Mouse (Mus musculus): ENCODE measurements around the gene Tmem116. TPM values are rescaled to one million over a fixed set of nuclear protein-coding genes. Genes with fewer than 3 reads are reported as not detected.

The Tmem116 gene
- total and polyA plus RNA-seq, 3 experiments = 1.3 to 3.2 (median 2.3) TPM

- no peak for DNase-seq (ENCODE audit: extremely low read depth)
- peaks cover 0 to 36% of the 10 kb centered on the region in 2 experiments; a peak in 2 of 4 replicates for H3K4me1 ChIP-seq (ENCODE audit: control insufficient read depth in 1 of 2, insufficient read depth in 2 of 2)
- H3K4me3 ChIP-seq (replicated peaks in 1 of 3; ENCODE audit: low read depth in 2 of 3, low read length in 2 of 3, poor library complexity in 1 of 3) = peak within 1 kb of the TSS; percentile 76 to 100 (median 96)
- peaks cover 0 to 25% of the 10 kb centered on the region in 2 experiments for H3K36me3 ChIP-seq (replicated peaks in 1 of 2; ENCODE audit: control insufficient read depth in 1 of 2, insufficient read depth in 1 of 2, low read length in 1 of 2)
- dilution Hi-C loops (cut with MboI; ENCODE audit: extremely low pct_ligation_motif_present, extremely low pct_unique_long_range_greater_than_20kb, low sequenced_read_pairs) (no loop called here), in situ Hi-C loops (cut with MboI; ENCODE audit: low pct_ligation_motif_present, low pct_unique_long_range_greater_than_20kb, low sequenced_read_pairs) (no loop called here)
- no peaks in the 10 kb centered on the region for H3K27me3 ChIP-seq (replicated peaks)
- TF ChIP-seq ZC3H11A (IDR thresholded peaks at IDR 0.05; ENCODE audit: low read depth, low read length) (no peak), MXI1 (IDR thresholded peaks at IDR 0.05; ENCODE audit: low read depth, low read length) (no peak)
- peaks cover 41% of the 10 kb centered on the region for H3K79me2 ChIP-seq (replicated peaks; ENCODE audit: control insufficient read depth, extremely low read depth, insufficient read depth, poor library complexity, severe bottlenecking)
- peak within 1 kb of the TSS; percentile 93 for H3K9ac ChIP-seq (ENCODE audit: insufficient read depth, low read depth)
- peak within 1 kb of the TSS; percentile 87 for H3K4me2 ChIP-seq (ENCODE audit: insufficient read depth, low read depth, poor library complexity, severe bottlenecking)
- H3K27ac ChIP-seq (ENCODE audit: insufficient read depth, low read depth) = peak within 1 kb of the TSS; percentile 2; the same call in 1 of the 2 replicates
- H3K9me3 ChIP-seq (replicated peaks; ENCODE audit: low read length) = no peaks in the 10 kb centered on the region
Observed at GRCm38 (mm10) chr5:121544910-121545792, 93.5 kb downstream of the Tmem116 start, which contains the start of the genes Adam1a and Gm42878. Gene Adam1a (minus strand): TSS chr5:121545482. Gene Gm42878 (minus strand): TSS chr5:121545482.

- Histone ChIP-seq H3K27me3 (replicated peaks) (no peaks in the 10 kb centered on the region), H3K9ac (ENCODE audit: insufficient read depth, low read depth) (peak within 1 kb of the TSS; percentile 93), H3K36me3 (replicated peaks in 1 of 2; ENCODE audit: control insufficient read depth in 1 of 2, insufficient read depth in 1 of 2, low read length in 1 of 2) (peaks cover 0 to 19% of the 10 kb centered on the region in 2 experiments), H3K4me2 (ENCODE audit: insufficient read depth, low read depth, poor library complexity, severe bottlenecking) (peak within 1 kb of the TSS; percentile 87), H3K27ac (ENCODE audit: insufficient read depth, low read depth) (peak within 1 kb of the TSS; percentile 2; the same call in 1 of the 2 replicates), H3K79me2 (replicated peaks; ENCODE audit: control insufficient read depth, extremely low read depth, insufficient read depth, poor library complexity, severe bottlenecking) (peaks cover 34% of the 10 kb centered on the region), H3K4me1 (ENCODE audit: control insufficient read depth in 1 of 2, insufficient read depth in 2 of 2) (peaks cover 0 to 34% of the 10 kb centered on the region in 2 experiments; a peak in 2 of 4 replicates), H3K4me3 (replicated peaks in 1 of 3; ENCODE audit: low read depth in 2 of 3, low read length in 2 of 3, poor library complexity in 1 of 3) (peak within 1 kb of the TSS; percentile 76 to 100 (median 96)), H3K9me3 (replicated peaks; ENCODE audit: low read length) (no peaks in the 10 kb centered on the region)
- dilution Hi-C loops (cut with MboI; ENCODE audit: extremely low pct_ligation_motif_present, extremely low pct_unique_long_range_greater_than_20kb, low sequenced_read_pairs) (no loop called here), in situ Hi-C loops (cut with MboI; ENCODE audit: low pct_ligation_motif_present, low pct_unique_long_range_greater_than_20kb, low sequenced_read_pairs) (no loop called here)
- peak; percentile 95 for DNase-seq (ENCODE audit: extremely low read depth)
- TF ChIP-seq KAT2A (IDR thresholded peaks at IDR 0.05; ENCODE audit: insufficient replicate concordance, low read length) (peak; percentile 98), JUN (IDR thresholded peaks at IDR 0.05; ENCODE audit: insufficient read depth, low read depth, low read length) (no peak), ZMIZ1 (IDR thresholded peaks at IDR 0.05; ENCODE audit: low read depth, low read length) (peak; percentile 76; the same call in 1 of the 2 replicates), POLR2AphosphoS2 (IDR thresholded peaks at IDR 0.05; ENCODE audit: low read depth, low read length) (peak; percentile 58; the same call in 1 of the 2 replicates), ZNF384 (IDR thresholded peaks at IDR 0.05; ENCODE audit: low read depth, low read length) (no peak), SIN3A (IDR thresholded peaks at IDR 0.05; ENCODE audit: low read length) (peak; percentile 93), MAFK (IDR thresholded peaks at IDR 0.05; ENCODE audit: insufficient replicate concordance, low read length) (no peak), TCF12 (IDR thresholded peaks at IDR 0.05; ENCODE audit: low read depth, low read length) (peak; percentile 66), UBTF (IDR thresholded peaks at IDR 0.05; ENCODE audit: low read depth, low read length) (0 out of 2 replicates have a peak, but pooled peaks have one; percentile 61), ELF1 (IDR thresholded peaks at IDR 0.05; ENCODE audit: low read depth, low read length) (peak; percentile 79), USF1 (IDR thresholded peaks at IDR 0.05; ENCODE audit: low read depth, low read length) (no peak), NRF1 (IDR thresholded peaks at IDR 0.05; ENCODE audit: low read depth, low read length) (peak; percentile 95), CHD2 (IDR thresholded peaks at IDR 0.05; ENCODE audit: low read length) (no peak), RAD21 (IDR thresholded peaks at IDR 0.05; ENCODE audit: low read depth, low read length) (no peak), JUND (conservative IDR thresholded peaks at IDR 0.05; ENCODE audit: low read depth, low read length) (no peak), IRF4 (IDR thresholded peaks at IDR 0.05; ENCODE audit: low read depth, low read length) (peak; percentile 51), EP300 (IDR thresholded peaks at IDR 0.05; ENCODE audit: low read length) (no peak), E2F4 (IDR thresholded peaks at IDR 0.05; ENCODE audit: insufficient replicate concordance, low read depth, low read length) (no peak), SMC3 (IDR thresholded peaks at IDR 0.05; ENCODE audit: low read depth, low read length) (no peak), ETS1 (conservative IDR thresholded peaks at IDR 0.05; ENCODE audit: low read depth, low read length) (no peak), CTCF (conservative IDR thresholded peaks at IDR 0.05 in 1 of 2, IDR thresholded peaks at IDR 0.05 in 1 of 2; ENCODE audit: low read depth in 2 of 2, low read length in 2 of 2) (no peak), ZKSCAN1 (IDR thresholded peaks at IDR 0.05; ENCODE audit: borderline replicate concordance, low read depth, low read length) (no peak), USF2 (conservative IDR thresholded peaks at IDR 0.05; ENCODE audit: low read depth, low read length) (no peak), ZC3H11A (IDR thresholded peaks at IDR 0.05; ENCODE audit: low read depth, low read length) (no peak), NELFE (IDR thresholded peaks at IDR 0.05; ENCODE audit: low read depth, low read length) (peak; percentile 88), GABPA (IDR thresholded peaks at IDR 0.05; ENCODE audit: insufficient replicate concordance, low read depth, low read length) (peak; percentile 80; the same call in 1 of the 2 replicates), PAX5 (IDR thresholded peaks at IDR 0.05; ENCODE audit: low read length) (no peak), POLR2A (IDR thresholded peaks at IDR 0.05; ENCODE audit: low read depth, low read length) (peak; percentile 83)
Observed at GRCm38 (mm10) chr5:121545793-121546529, 94.3 kb downstream of the Tmem116 start, which contains the start of gene Mapkapk5. Gene Mapkapk5 (minus strand): TSS chr5:121545905.

All from CH12.LX (cell line).